Comparison of ENCODE assay signal across 8 mouse cellular contexts in the genomic region with DNA sequence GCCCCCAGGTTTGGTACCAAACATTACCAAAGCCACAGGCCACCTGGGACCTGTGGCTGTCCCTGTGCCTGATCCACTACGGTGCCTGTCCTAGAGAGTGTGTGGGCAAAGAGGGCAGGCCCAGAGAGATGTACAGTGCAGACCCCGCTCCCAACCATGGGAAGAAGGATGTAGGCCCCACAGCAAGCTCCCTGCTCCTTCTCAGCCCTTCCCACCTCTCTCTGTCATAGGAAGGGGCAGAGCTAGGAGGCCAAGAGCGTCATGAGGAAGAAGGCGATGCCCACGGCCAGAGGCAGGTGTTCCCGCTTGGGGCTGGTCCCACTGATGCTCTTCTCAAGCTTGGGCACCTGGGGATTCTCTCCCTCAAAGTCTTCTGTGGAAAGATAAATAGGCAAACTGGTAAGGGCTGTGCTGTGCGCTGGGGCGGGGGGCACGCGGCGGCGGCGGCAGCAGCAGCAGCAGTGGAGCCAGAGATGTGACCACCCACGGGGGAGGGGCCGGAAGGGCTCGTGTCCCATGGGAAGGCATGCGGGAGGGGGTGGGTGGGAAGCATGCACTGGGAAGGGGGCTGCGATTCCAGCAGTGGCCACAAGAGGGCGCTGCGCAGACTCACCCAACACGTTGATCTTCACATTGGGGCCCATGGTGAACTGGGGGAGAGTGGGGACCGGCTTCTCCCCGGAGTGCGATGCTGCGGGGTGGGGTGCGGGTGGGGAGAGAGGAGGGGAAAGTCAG. TPM values are rescaled to one million over a fixed set of nuclear protein-coding genes. Genes with fewer than 3 reads are reported as not detected.
DNase-seq lines count a peak whose midpoint lies in the region; ATAC-seq and TF ChIP-seq lines count a peak whose summit lies in the region.

No protein-coding gene starts in this region.

- no peak overlapping the region for H3K27ac ChIP-seq in bone marrow, adult 2 months (ENCODE audit: control insufficient read depth, insufficient read depth, low read depth, low read length, poor library complexity)
- no peak overlapping the region for H3K27ac ChIP-seq in embryonic facial prominence, embryonic 15.5 days (replicated peaks)
- H3K27ac ChIP-seq in heart, embryonic 14.5 days (replicated peaks in 1 of 2; ENCODE audit: control insufficient read depth in 1 of 2, insufficient read depth in 1 of 2, low read depth in 2 of 2, low read length in 2 of 2): no peak overlapping the region
- no peak overlapping the region for H3K27ac ChIP-seq in liver, embryonic 16.5 days (ENCODE audit: low read length)
- no peak overlapping the region for H3K27ac ChIP-seq in neural tube, embryonic 12.5 days

- TF ChIP-seq POLR2A in bone marrow, adult 2 months (IDR thresholded peaks at IDR 0.05; ENCODE audit: borderline replicate concordance, control insufficient read depth, low read depth, low read length): no peak

- peak; percentile 89 for DNase-seq in ES-CJ7 (ENCODE audit: low read depth, low spot score)
- peak; percentile 94 for DNase-seq in kidney, postnatal 10 days
- DNase-seq in thymus, postnatal 14 days: peak; percentile 72

- TF ChIP-seq CTCF in bone marrow, adult 2 months (IDR thresholded peaks at IDR 0.05; ENCODE audit: control insufficient read depth, insufficient read depth, low read length): peak; percentile 87

- H3K4me3 ChIP-seq in bone marrow, adult 2 months (replicated peaks; ENCODE audit: control insufficient read depth, low read depth, low read length): no peak overlapping the region
- H3K4me3 ChIP-seq in embryonic facial prominence, embryonic 15.5 days (replicated peaks): peak overlapping the region; percentile 32
- H3K4me3 ChIP-seq in heart, embryonic 14.5 days (ENCODE audit: control insufficient read depth in 1 of 2, insufficient read depth in 1 of 2, low read depth in 1 of 2, low read length in 2 of 2): peak overlapping the region; percentile 28 to 37
- H3K4me3 ChIP-seq in liver, embryonic 16.5 days (ENCODE audit: low read depth, low read length): peak overlapping the region; percentile 29
- peak overlapping the region; percentile 24 for H3K4me3 ChIP-seq in neural tube, embryonic 12.5 days

- H3K9ac ChIP-seq in embryonic facial prominence, embryonic 15.5 days: peak overlapping the region; percentile 28; the same call in 1 of the 2 replicates
- H3K9ac ChIP-seq in heart, embryonic 14.5 days (ENCODE audit: low read length): peak overlapping the region; percentile 66
- no peak overlapping the region for H3K9ac ChIP-seq in liver, embryonic 16.5 days (ENCODE audit: low read depth, low read length)
- peak overlapping the region; percentile 48; the same call in 1 of the 2 replicates for H3K9ac ChIP-seq in neural tube, embryonic 12.5 days

- no peaks in the 10 kb centered on the region for H3K9me3 ChIP-seq in embryonic facial prominence, embryonic 15.5 days (replicated peaks)
- H3K9me3 ChIP-seq in heart, embryonic 14.5 days (ENCODE audit: control insufficient read depth, low read length): no peaks in the 10 kb centered on the region
- H3K9me3 ChIP-seq in liver, embryonic 16.5 days (replicated peaks; ENCODE audit: control insufficient read depth, low read length): no peaks in the 10 kb centered on the region
- H3K9me3 ChIP-seq in neural tube, embryonic 12.5 days: no peaks in the 10 kb centered on the region

- WGBS in bone marrow, adult 2 months: 8% methylated on average over 26 of the region's 26 CpGs
- WGBS in embryonic facial prominence, embryonic 15.5 days: 6% methylated on average over 26 of the region's 26 CpGs
- WGBS in heart, embryonic 14.5 days: 11% methylated on average over 21 of the region's 26 CpGs
- WGBS in liver, embryonic 16.5 days (ENCODE audit: insufficient replicate concordance): 6% methylated on average over 24 of the region's 26 CpGs
- 4% methylated on average over 26 of the region's 26 CpGs for WGBS in neural tube, embryonic 12.5 days

- H3K36me3 ChIP-seq in embryonic facial prominence, embryonic 15.5 days: no peaks in the 10 kb centered on the region
- no peaks in the 10 kb centered on the region for H3K36me3 ChIP-seq in heart, embryonic 14.5 days (ENCODE audit: control insufficient read depth, insufficient read depth, low read length)
- H3K36me3 ChIP-seq in liver, embryonic 16.5 days (ENCODE audit: control insufficient read depth, insufficient read depth): no peaks in the 10 kb centered on the region
- peaks cover 21% of the 10 kb centered on the region for H3K36me3 ChIP-seq in neural tube, embryonic 12.5 days

- peak overlapping the region; percentile 59 for H3K4me2 ChIP-seq in embryonic facial prominence, embryonic 15.5 days (replicated peaks)
- peak overlapping the region; percentile 67 for H3K4me2 ChIP-seq in heart, embryonic 14.5 days (ENCODE audit: low read length)
- peak overlapping the region; percentile 35 for H3K4me2 ChIP-seq in liver, embryonic 16.5 days (ENCODE audit: low read depth, low read length)
- H3K4me2 ChIP-seq in neural tube, embryonic 12.5 days (replicated peaks): peak overlapping the region; percentile 61

- no peak for ATAC-seq in embryonic facial prominence, embryonic 15.5 days (ENCODE audit: insufficient number of reproducible peaks, low FRiP score, low TSS enrichment, low read depth)
- ATAC-seq in heart, embryonic 14.5 days (ENCODE audit: insufficient number of reproducible peaks, insufficient read depth, low FRiP score, low read depth): peak; percentile 17; the same call in 1 of the 2 replicates
- peak; percentile 17; the same call in 1 of the 2 replicates for ATAC-seq in liver, embryonic 16.5 days (ENCODE audit: low read depth)
- ATAC-seq in neural tube, embryonic 12.5 days (ENCODE audit: low FRiP score, low read depth): peak; percentile 12; the same call in 1 of the 2 replicates

- H3K27me3 ChIP-seq in embryonic facial prominence, embryonic 15.5 days: peaks cover 25% of the 10 kb centered on the region
- peaks cover 33% of the 10 kb centered on the region for H3K27me3 ChIP-seq in heart, embryonic 14.5 days (ENCODE audit: control insufficient read depth, insufficient read depth, low read length)
- peaks cover 43% of the 10 kb centered on the region for H3K27me3 ChIP-seq in liver, embryonic 16.5 days (ENCODE audit: control insufficient read depth, insufficient read depth, low read depth, low read length)
- peaks cover 32% of the 10 kb centered on the region for H3K27me3 ChIP-seq in neural tube, embryonic 12.5 days (replicated peaks)

- no peaks in the 10 kb centered on the region for H3K4me1 ChIP-seq in bone marrow, adult 2 months (ENCODE audit: control insufficient read depth, insufficient read depth, low read length)
- H3K4me1 ChIP-seq in embryonic facial prominence, embryonic 15.5 days: peaks cover 59% of the 10 kb centered on the region
- H3K4me1 ChIP-seq in heart, embryonic 14.5 days (ENCODE audit: control insufficient read depth in 2 of 2, insufficient read depth in 2 of 2, low read length in 2 of 2): peaks cover 30 to 40% of the 10 kb centered on the region in 2 experiments
- H3K4me1 ChIP-seq in liver, embryonic 16.5 days (ENCODE audit: control insufficient read depth, low read depth, low read length): peaks cover 12% of the 10 kb centered on the region
- peaks cover 57% of the 10 kb centered on the region for H3K4me1 ChIP-seq in neural tube, embryonic 12.5 days

RNA-seq across cellular contexts. Expression of a gene that starts 7.4 kb away (rescaled TPM):
- 2.7 TPM in 1 of 2 replicates, not detected in the other for polyA plus RNA-seq in bone marrow, adult 2 months (2011; ENCODE audit: insufficient read depth, insufficient read length, low replicate concordance, missing spikeins)
- polyA plus RNA-seq in embryonic facial prominence, embryonic 15.5 days (2015; fragmentation: Nextera tagmentation; extraction: Ambion mirVana): 42.3 and 47.2 TPM in 2 replicates
- 0.78 and 1.1 TPM in 2 replicates for polyA plus RNA-seq in heart, embryonic 14.5 days (2014; fragmentation: Nextera tagmentation; extraction: Ambion mirVana)
- 0.63 and 0.94 TPM in 2 replicates for polyA plus RNA-seq in liver, embryonic 16.5 days (2015; fragmentation: Nextera tagmentation; extraction: Ambion mirVana)
- 51.3 and 54.7 TPM in 2 replicates for polyA plus RNA-seq in neural tube, embryonic 12.5 days (2016; fragmentation: Nextera tagmentation; extraction: Ambion mirVana)

RNA-seq across cellular contexts. Expression of a gene that starts 22.5 kb away (rescaled TPM):
- polyA plus RNA-seq in bone marrow, adult 2 months (2011; ENCODE audit: insufficient read depth, insufficient read length, low replicate concordance, missing spikeins): not detected in 2 replicates
- polyA plus RNA-seq in embryonic facial prominence, embryonic 15.5 days (2015; fragmentation: Nextera tagmentation; extraction: Ambion mirVana): 28.1 and 31.0 TPM in 2 replicates
- polyA plus RNA-seq in heart, embryonic 14.5 days (2014; fragmentation: Nextera tagmentation; extraction: Ambion mirVana): 6.0 and 6.7 TPM in 2 replicates
- polyA plus RNA-seq in liver, embryonic 16.5 days (2015; fragmentation: Nextera tagmentation; extraction: Ambion mirVana): 0.51 and 0.60 TPM in 2 replicates
- 15.8 and 17.8 TPM in 2 replicates for polyA plus RNA-seq in neural tube, embryonic 12.5 days (2016; fragmentation: Nextera tagmentation; extraction: Ambion mirVana)

RNA-seq across cellular contexts. Expression of a gene that starts 34.4 kb away (rescaled TPM):
- polyA plus RNA-seq in bone marrow, adult 2 months (2011; ENCODE audit: insufficient read depth, insufficient read length, low replicate concordance, missing spikeins): 0.99 and 2.0 TPM in 2 replicates
- polyA plus RNA-seq in embryonic facial prominence, embryonic 15.5 days (2015; fragmentation: Nextera tagmentation; extraction: Ambion mirVana): 55.8 and 57.4 TPM in 2 replicates
- polyA plus RNA-seq in heart, embryonic 14.5 days (2014; fragmentation: Nextera tagmentation; extraction: Ambion mirVana): 38.4 and 39.7 TPM in 2 replicates
- polyA plus RNA-seq in liver, embryonic 16.5 days (2015; fragmentation: Nextera tagmentation; extraction: Ambion mirVana): 8.1 and 12.7 TPM in 2 replicates
- polyA plus RNA-seq in neural tube, embryonic 12.5 days (2016; fragmentation: Nextera tagmentation; extraction: Ambion mirVana): 14.4 and 15.9 TPM in 2 replicates

RNA-seq across cellular contexts. Expression of a gene that starts 34.4 kb away (rescaled TPM):
- 112 and 187 TPM in 2 replicates for polyA plus RNA-seq in bone marrow, adult 2 months (2011; ENCODE audit: insufficient read depth, insufficient read length, low replicate concordance, missing spikeins)
- 93.2 and 96.1 TPM in 2 replicates for polyA plus RNA-seq in embryonic facial prominence, embryonic 15.5 days (2015; fragmentation: Nextera tagmentation; extraction: Ambion mirVana)
- 31.0 and 38.6 TPM in 2 replicates for polyA plus RNA-seq in heart, embryonic 14.5 days (2014; fragmentation: Nextera tagmentation; extraction: Ambion mirVana)
- 9.0 and 11.2 TPM in 2 replicates for polyA plus RNA-seq in liver, embryonic 16.5 days (2015; fragmentation: Nextera tagmentation; extraction: Ambion mirVana)
- polyA plus RNA-seq in neural tube, embryonic 12.5 days (2016; fragmentation: Nextera tagmentation; extraction: Ambion mirVana): 37.1 and 40.4 TPM in 2 replicates

RNA-seq across cellular contexts. Expression of a gene that starts 45.0 kb away (rescaled TPM):
- polyA plus RNA-seq in bone marrow, adult 2 months (2011; ENCODE audit: insufficient read depth, insufficient read length, low replicate concordance, missing spikeins): 64.0 and 83.0 TPM in 2 replicates
- polyA plus RNA-seq in embryonic facial prominence, embryonic 15.5 days (2015; fragmentation: Nextera tagmentation; extraction: Ambion mirVana): 71.8 and 72.2 TPM in 2 replicates
- polyA plus RNA-seq in heart, embryonic 14.5 days (2014; fragmentation: Nextera tagmentation; extraction: Ambion mirVana): 48.2 and 48.9 TPM in 2 replicates
- polyA plus RNA-seq in liver, embryonic 16.5 days (2015; fragmentation: Nextera tagmentation; extraction: Ambion mirVana): 18.9 and 22.2 TPM in 2 replicates
- 39.0 and 40.2 TPM in 2 replicates for polyA plus RNA-seq in neural tube, embryonic 12.5 days (2016; fragmentation: Nextera tagmentation; extraction: Ambion mirVana)

Comparison
In these comparisons a context has a peak if more than half of its experiments do, and no peak if none do; other contexts are left out.
1. RNA of a gene that starts 7.4 kb away (polyA plus RNA-seq): 51.3 to 54.7 TPM in neural tube, embryonic 12.5 days and 42.3 to 47.2 TPM in embryonic facial prominence, embryonic 15.5 days; 2.7 TPM in bone marrow, adult 2 months, 0.78 to 1.1 TPM in heart, embryonic 14.5 days and 0.63 to 0.94 TPM in liver, embryonic 16.5 days; every median in the first group is over 10 times any median in the second.
2. Peak in every context shown above with its lines, with median percentiles within 50 percentile points of each other: DNase-seq and H3K4me2 ChIP-seq.